Mouse (Mus musculus) lung, embryonic 14.5 days (tissue): Measurements from ENCODE around the gene Lgals9. TPM values are rescaled to one million over a fixed set of nuclear protein-coding genes. Genes with fewer than 3 reads are reported as not detected.

Source experiments
- ATAC-seq: fragments of 200-750 bp; cut with Nextera tagmentation; 2 replicates; pipeline ENCODE4 v1.8.0; 2017; ENCODE audit warnings: mild to moderate bottlenecking, moderate TSS enrichment, moderate library complexity; ENCODE audit not compliant: insufficient read depth
- DNase-seq: peaks from one replicate; pipeline ENCODE4 v3.0.0-alpha.2; 2015
- H3K27ac ChIP-seq: fragments of 300-500 bp; sonication (generic); 2 replicates; pipeline ENCODE4 v1.5.1; 2014; ENCODE audit warnings: low read depth, mild to moderate bottlenecking, moderate library complexity
- H3K27me3 ChIP-seq: fragments of 300-500 bp; sonication (generic); 2 replicates; pipeline ENCODE4 v1.6.1; 2014; ENCODE audit warnings: low read length, control low read depth; ENCODE audit not compliant: insufficient read depth
- H3K36me3 ChIP-seq: fragments of 300-500 bp; sonication (generic); 2 replicates; pipeline ENCODE4 v1.6.1; 2014; ENCODE audit warnings: control low read depth; ENCODE audit not compliant: insufficient read depth
- H3K4me1 ChIP-seq: fragments of 300-500 bp; sonication (generic); 2 replicates; pipeline ENCODE4 v1.6.1; 2014; ENCODE audit warnings: antibody characterized with exemption, control low read depth; ENCODE audit not compliant: insufficient read depth
- H3K4me2 ChIP-seq: fragments of 300-500 bp; sonication (generic); 2 replicates; pipeline ENCODE4 v1.6.1; 2014; ENCODE audit warnings: mild to moderate bottlenecking
- H3K4me3 ChIP-seq: fragments of 300-500 bp; sonication (generic); 2 replicates; pipeline ENCODE4 v1.5.1; 2014; ENCODE audit warnings: low read depth, low read length
- H3K9ac ChIP-seq: fragments of 300-500 bp; sonication (generic); 2 replicates; pipeline ENCODE4 v1.6.1; 2014
- H3K9me3 ChIP-seq: fragments of 300-500 bp; sonication (generic); 2 replicates; pipeline ENCODE4 v1.6.1; 2016; ENCODE audit warnings: low read depth, low read length, control low read depth
- CTCF ChIP-seq: IDR thresholded peaks from 2 replicates; pipeline ENCODE4 v1.5.1; 2016; ENCODE audit warnings: antibody characterized with exemption, low read depth
- WGBS: fragments of 180-500 bp; shearing (Covaris S2); extraction: QIAGEN DNeasy Blood & Tissue Kit; methylation state at CpG from one replicate; pipeline ENCODE4 v1.1.7; 2014; 5-methylcytosine and 5-hydroxymethylcytosine counted together
- polyA plus RNA-seq: library from polyadenylated mRNA; unstranded; fragments of >200 nt; fragmentation: Nextera tagmentation; extraction: Ambion mirVana; gene quantifications from 2 replicates; pipeline ENCODE4 v1.2.1, GENCODE M21; 2014

Gene Lgals9
- polyA plus RNA-seq, 1 experiment from 2014 or later: 23.9 TPM

DNA sequence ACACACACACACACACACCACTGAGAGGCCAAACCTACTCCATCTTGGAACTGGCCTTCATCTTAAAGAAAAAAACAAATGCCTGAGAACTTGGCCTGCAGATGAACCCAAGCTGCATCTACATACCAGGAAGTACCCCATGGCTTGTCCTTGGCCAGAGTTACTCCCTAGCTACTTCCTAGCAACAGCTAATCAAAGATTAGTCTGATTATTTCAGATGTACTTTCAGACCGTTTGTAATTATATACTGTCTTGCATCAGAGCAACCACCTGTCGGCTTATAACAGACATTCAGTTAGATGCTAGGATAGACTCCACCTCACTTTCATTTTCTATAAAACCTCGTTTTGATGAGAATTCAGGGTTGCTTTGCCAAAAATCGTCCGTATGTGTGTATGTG lies 21.7 kb upstream of the Lgals9 start:
- H3K4me2 ChIP-seq: no peak overlapping the region
- H3K9me3 ChIP-seq: no peaks in the 10 kb centered on the region
- DNase-seq: no peak
- no peak overlapping the region for H3K27ac ChIP-seq
- H3K36me3 ChIP-seq: no peaks in the 10 kb centered on the region
- H3K4me3 ChIP-seq: no peak overlapping the region
- ATAC-seq: no peak
- no peak for TF ChIP-seq CTCF
- WGBS: 50% methylated on average over 5 of the region's 5 CpGs
- H3K4me1 ChIP-seq: peaks cover 7% of the 10 kb centered on the region; the same call in 1 of the 2 replicates
- H3K27me3 ChIP-seq: no peaks in the 10 kb centered on the region
- no peak overlapping the region for H3K9ac ChIP-seq

- H3K27ac ChIP-seq: no peak overlapping the region
- H3K27me3 ChIP-seq: no peaks in the 10 kb centered on the region
- no peak overlapping the region for H3K9ac ChIP-seq
- DNase-seq (no peak), ATAC-seq (no peak)
- peaks cover 7% of the 10 kb centered on the region; the same call in 1 of the 2 replicates for H3K4me1 ChIP-seq
- H3K4me3 ChIP-seq: no peak overlapping the region
- WGBS: 78% methylated on average over 14 of the region's 14 CpGs
- H3K36me3 ChIP-seq: no peaks in the 10 kb centered on the region
- TF ChIP-seq CTCF: no peak
- no peaks in the 10 kb centered on the region for H3K9me3 ChIP-seq
- H3K4me2 ChIP-seq: no peak overlapping the region
Measured at GRCm38 (mm10) chr11:79005578-79006394, 21.0 kb upstream of the Lgals9 start.

- Histone ChIP-seq H3K27ac (peak overlapping the region; percentile 69; the same call in 1 of the 2 replicates), H3K9me3 (no peaks in the 10 kb centered on the region), H3K36me3 (no peaks in the 10 kb centered on the region), H3K27me3 (no peaks in the 10 kb centered on the region), H3K9ac (no peak overlapping the region), H3K4me3 (no peak overlapping the region), H3K4me2 (no peak overlapping the region), H3K4me1 (peaks cover 7% of the 10 kb centered on the region; the same call in 1 of the 2 replicates)
- ATAC-seq (no peak), DNase-seq (no peak)
- no peak for TF ChIP-seq CTCF
- WGBS: 67% methylated on average over 10 of the region's 10 CpGs
Measured at GRCm38 (mm10) chr11:79003769-79004638, 19.3 kb upstream of the Lgals9 start.

DNA sequence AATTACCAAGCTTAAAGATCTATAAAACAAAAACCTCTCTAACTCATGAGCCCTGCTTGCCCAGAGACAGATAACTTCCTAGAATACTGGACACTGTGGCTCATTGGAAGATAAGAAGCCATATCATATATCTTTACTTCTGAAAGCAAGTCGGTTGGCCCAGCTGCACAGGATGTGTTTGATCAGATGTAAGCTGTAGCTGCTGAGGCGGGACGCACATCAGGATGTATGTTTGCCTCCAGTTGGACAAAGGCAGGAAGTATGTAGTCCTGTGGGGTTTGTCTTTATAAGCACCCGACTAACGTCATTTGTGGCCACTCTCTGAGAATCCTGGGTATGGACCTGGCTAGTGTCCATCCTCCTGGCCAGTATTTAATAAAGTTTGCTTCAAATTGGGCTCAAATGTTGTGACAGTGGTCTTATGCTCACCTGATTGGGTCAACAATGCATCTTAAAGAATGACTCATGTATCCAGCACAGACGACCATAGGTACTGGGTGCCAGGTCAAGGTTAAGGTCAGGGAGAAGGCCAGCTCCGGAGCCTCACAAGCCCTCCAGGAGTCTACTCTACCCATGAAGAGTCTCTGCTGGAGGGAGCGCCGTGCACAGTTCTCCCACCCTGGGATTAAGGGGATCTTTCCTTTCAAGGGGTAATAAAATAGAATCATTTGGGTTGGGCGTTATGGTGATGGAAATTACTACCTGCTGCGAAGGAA lies 18.5 kb upstream of the Lgals9 start:
- Histone ChIP-seq H3K27ac (peak overlapping the region; percentile 69), H3K4me3 (no peak overlapping the region), H3K27me3 (no peaks in the 10 kb centered on the region), H3K4me1 (peaks cover 7% of the 10 kb centered on the region; the same call in 1 of the 2 replicates), H3K36me3 (no peaks in the 10 kb centered on the region), H3K9me3 (no peaks in the 10 kb centered on the region), H3K4me2 (no peak overlapping the region), H3K9ac (no peak overlapping the region)
- 51% methylated on average over 11 of the region's 11 CpGs for WGBS
- ATAC-seq (peak; percentile 56; the same call in 1 of the 2 replicates), DNase-seq (peak; percentile 67)
- no peak for TF ChIP-seq CTCF

DNA sequence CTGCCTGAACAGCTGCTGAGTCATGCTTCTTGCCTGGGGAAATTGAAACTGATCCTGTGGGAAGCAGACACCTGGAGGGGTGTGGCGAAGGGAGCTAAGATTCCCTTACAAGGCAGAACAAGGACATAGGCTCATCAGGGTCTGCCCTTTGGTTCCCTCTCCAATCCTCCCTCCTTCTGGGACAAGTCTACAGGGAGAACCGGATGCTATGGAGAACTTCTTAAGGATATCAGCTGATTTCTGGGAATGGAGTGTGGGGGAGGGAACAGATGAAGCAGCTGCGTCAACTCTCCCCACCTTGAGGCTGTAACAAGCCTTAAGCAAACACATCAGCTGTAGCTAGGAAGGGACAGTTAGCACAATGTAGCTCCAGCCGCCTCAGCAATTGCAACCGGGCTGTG lies 17.8 kb upstream of the Lgals9 start:
- H3K4me2 ChIP-seq: no peak overlapping the region
- WGBS: 39% methylated on average over 5 of the region's 5 CpGs
- DNase-seq (peak; percentile 23), ATAC-seq (no peak)
- no peaks in the 10 kb centered on the region for H3K27me3 ChIP-seq
- no peaks in the 10 kb centered on the region for H3K9me3 ChIP-seq
- peaks cover 7% of the 10 kb centered on the region; the same call in 1 of the 2 replicates for H3K4me1 ChIP-seq
- TF ChIP-seq CTCF: no peak
- H3K4me3 ChIP-seq: no peak overlapping the region
- H3K36me3 ChIP-seq: no peaks in the 10 kb centered on the region
- H3K9ac ChIP-seq: no peak overlapping the region
- H3K27ac ChIP-seq: peak overlapping the region; percentile 64

DNA sequence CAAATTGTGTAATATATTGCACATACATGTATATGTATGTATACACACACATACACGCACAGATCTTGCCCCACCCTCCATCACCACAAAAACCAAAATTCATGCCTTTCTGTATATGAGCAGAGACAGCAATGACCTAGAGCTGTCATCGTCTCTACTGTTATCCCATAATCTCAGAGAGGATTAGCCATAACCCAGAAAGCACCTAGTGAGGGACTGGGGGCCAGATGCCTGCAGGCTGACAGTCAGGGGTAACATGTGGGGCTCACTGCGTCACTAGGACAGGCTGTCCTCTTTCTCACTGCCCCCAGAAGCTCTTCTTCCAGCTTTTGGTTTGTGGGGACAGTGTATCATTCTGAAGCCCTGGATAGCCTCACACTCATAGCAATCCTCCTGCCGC lies 17.1 kb upstream of the Lgals9 start:
- H3K36me3 ChIP-seq: no peaks in the 10 kb centered on the region
- 82% methylated on average over 4 of the region's 4 CpGs for WGBS
- H3K27ac ChIP-seq: peak overlapping the region; percentile 64; the same call in 1 of the 2 replicates
- DNase-seq (no peak), ATAC-seq (no peak)
- TF ChIP-seq CTCF: no peak
- no peaks in the 10 kb centered on the region for H3K9me3 ChIP-seq
- H3K9ac ChIP-seq: no peak overlapping the region
- H3K4me3 ChIP-seq: no peak overlapping the region
- no peaks in the 10 kb centered on the region for H3K27me3 ChIP-seq
- H3K4me2 ChIP-seq: no peak overlapping the region
- peaks cover 7% of the 10 kb centered on the region; the same call in 1 of the 2 replicates for H3K4me1 ChIP-seq
